Mouse (Mus musculus) heart, embryonic 14.5 days (tissue): ENCODE measurements at regions not wholly inside any gene's neighbourhood (a gene's known extent, or its start where the extent isn't known, plus 50 kb on each side); places are given as distances from the start of the nearest gene placed in this dataset.

Experiments used
- ATAC-seq: fragments of 200-750 bp; cut with Nextera tagmentation; 2 replicates; pipeline ENCODE4 v1.8.0; 2017; ENCODE audit warnings: low read depth, moderate TSS enrichment; ENCODE audit not compliant: insufficient number of reproducible peaks, insufficient read depth, low FRiP score
- H3K27ac ChIP-seq, 2 experiments: fragments of 200-500 bp in 1 of 2; fragments of 300-500 bp in 1 of 2; sonication (generic) in 1 of 2; replicated peaks in 1 of 2; 2 replicates each; pipeline ENCODE4 v1.5.1; 2012 to 2014; ENCODE audit warnings: low read depth in 2 of 2, low read length in 2 of 2, control low read depth in 1 of 2, mild to moderate bottlenecking in 1 of 2, mixed read lengths in 1 of 2; ENCODE audit not compliant: control insufficient read depth in 1 of 2, insufficient read depth in 1 of 2
- H3K27me3 ChIP-seq: fragments of 300-500 bp; sonication (generic); 2 replicates; pipeline ENCODE4 v1.6.1; 2014; ENCODE audit warnings: mild to moderate bottlenecking, low read length, control low read depth; ENCODE audit not compliant: control insufficient read depth, insufficient read depth
- H3K36me3 ChIP-seq: fragments of 300-500 bp; sonication (generic); 2 replicates; pipeline ENCODE4 v1.6.1; 2014; ENCODE audit warnings: mild to moderate bottlenecking, control low read depth, low read length, mixed read lengths; ENCODE audit not compliant: control insufficient read depth, insufficient read depth
- H3K4me1 ChIP-seq, 2 experiments: fragments of 200-500 bp in 1 of 2; fragments of 300-500 bp in 1 of 2; sonication (generic) in 1 of 2; 2 replicates each; pipeline ENCODE4 v1.6.1; 2012 to 2014; ENCODE audit warnings: low read length in 2 of 2, control low read depth in 1 of 2, mixed read lengths in 1 of 2; ENCODE audit not compliant: control insufficient read depth in 2 of 2, insufficient read depth in 2 of 2
- H3K4me2 ChIP-seq: fragments of 300-500 bp; sonication (generic); 2 replicates; pipeline ENCODE4 v1.6.1; 2014; ENCODE audit warnings: mild to moderate bottlenecking, low read length
- H3K4me3 ChIP-seq, 2 experiments: fragments of 200-500 bp in 1 of 2; fragments of 300-500 bp in 1 of 2; sonication (generic) in 1 of 2; 2 replicates each; pipeline ENCODE4 v1.5.1; 2012 to 2014; ENCODE audit warnings: low read length in 2 of 2, mild to moderate bottlenecking in 2 of 2, control low read depth in 1 of 2, low read depth in 1 of 2, moderate library complexity in 1 of 2; ENCODE audit not compliant: control insufficient read depth in 1 of 2, insufficient read depth in 1 of 2
- H3K9ac ChIP-seq: fragments of 300-500 bp; sonication (generic); 2 replicates; pipeline ENCODE4 v1.6.1; 2014; ENCODE audit warnings: mild to moderate bottlenecking, low read length
- H3K9me3 ChIP-seq: fragments of 300-500 bp; sonication (generic); 2 replicates; pipeline ENCODE4 v1.6.1; 2016; ENCODE audit warnings: low read length, control low read depth; ENCODE audit not compliant: control insufficient read depth
- WGBS: fragments of 180-500 bp; shearing (Covaris S2); extraction: QIAGEN DNeasy Blood & Tissue Kit; methylation state at CpG from one replicate; pipeline ENCODE4 v1.1.7; 2014; 5-methylcytosine and 5-hydroxymethylcytosine counted together

DNA sequence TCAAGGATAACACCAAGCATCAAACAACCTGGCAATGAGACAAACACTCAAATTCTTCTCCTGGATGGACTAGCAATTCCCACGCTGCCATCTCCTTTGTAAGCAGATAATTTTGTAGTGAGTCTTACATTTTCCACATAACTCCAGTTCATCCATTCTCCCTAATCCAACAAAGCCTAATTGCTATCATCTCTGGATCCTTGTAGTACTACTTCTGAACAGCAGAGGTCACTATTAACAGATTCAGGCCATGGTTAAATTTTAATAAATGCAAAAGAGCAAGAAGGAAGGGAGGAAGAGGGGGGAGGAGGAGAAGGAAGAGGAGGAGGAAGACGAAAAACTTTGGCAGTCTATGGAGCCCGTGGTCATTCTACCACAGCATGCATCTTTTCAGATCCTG lies 414.4 kb downstream of the Nedd1 start:
- WGBS, result 30% methylated on average over 3 of the region's 3 CpGs
- no peak overlapping the region for H3K4me2 ChIP-seq
- no peaks in the 10 kb centered on the region for H3K4me1 ChIP-seq
- H3K27ac ChIP-seq, result no peak overlapping the region
- ATAC-seq, result no peak
- H3K9me3 ChIP-seq, result no peaks in the 10 kb centered on the region
- H3K9ac ChIP-seq, result no peak overlapping the region
- no peak overlapping the region for H3K4me3 ChIP-seq
- H3K27me3 ChIP-seq, result no peaks in the 10 kb centered on the region
- no peaks in the 10 kb centered on the region for H3K36me3 ChIP-seq

GRCm38 (mm10) chr10:92298693-92299092 lies 423.5 kb downstream of the Nedd1 start:
- H3K36me3 ChIP-seq, result no peaks in the 10 kb centered on the region
- no peaks in the 10 kb centered on the region for H3K9me3 ChIP-seq
- H3K4me2 ChIP-seq, result no peak overlapping the region
- no peaks in the 10 kb centered on the region for H3K27me3 ChIP-seq
- no peak overlapping the region for H3K9ac ChIP-seq
- no peak for ATAC-seq
- H3K4me3 ChIP-seq, result no peak overlapping the region
- H3K27ac ChIP-seq, result no peak overlapping the region
- no peaks in the 10 kb centered on the region for H3K4me1 ChIP-seq
- 44% methylated on average over 13 of the region's 13 CpGs for WGBS

DNA sequence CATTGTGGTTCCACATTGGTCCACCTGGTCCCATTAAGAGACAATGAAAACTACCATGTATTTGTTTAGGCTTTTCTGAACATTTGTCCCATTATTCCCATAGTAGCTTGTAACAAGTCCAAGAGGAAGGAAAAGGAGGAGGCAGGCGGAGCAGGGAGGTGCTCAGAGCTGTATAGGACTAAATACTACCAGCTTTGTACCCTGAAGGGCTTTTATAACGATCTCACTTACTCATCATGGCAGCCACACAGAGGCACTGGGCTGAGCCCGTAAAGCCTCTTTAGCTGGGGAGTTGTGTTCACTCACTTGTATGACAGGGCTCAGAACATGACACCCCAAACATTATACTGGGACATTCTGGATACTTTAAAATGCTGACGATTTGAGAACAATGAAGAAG lies 425.4 kb downstream of the Nedd1 start:
- WGBS, result 83% methylated on average over 4 of the region's 4 CpGs
- no peak for ATAC-seq
- H3K36me3 ChIP-seq, result no peaks in the 10 kb centered on the region
- no peaks in the 10 kb centered on the region for H3K4me1 ChIP-seq
- H3K9me3 ChIP-seq, result no peaks in the 10 kb centered on the region
- no peak overlapping the region for H3K4me2 ChIP-seq
- no peak overlapping the region for H3K9ac ChIP-seq
- H3K27me3 ChIP-seq, result no peaks in the 10 kb centered on the region
- H3K27ac ChIP-seq, result no peak overlapping the region
- H3K4me3 ChIP-seq, result no peak overlapping the region

DNA sequence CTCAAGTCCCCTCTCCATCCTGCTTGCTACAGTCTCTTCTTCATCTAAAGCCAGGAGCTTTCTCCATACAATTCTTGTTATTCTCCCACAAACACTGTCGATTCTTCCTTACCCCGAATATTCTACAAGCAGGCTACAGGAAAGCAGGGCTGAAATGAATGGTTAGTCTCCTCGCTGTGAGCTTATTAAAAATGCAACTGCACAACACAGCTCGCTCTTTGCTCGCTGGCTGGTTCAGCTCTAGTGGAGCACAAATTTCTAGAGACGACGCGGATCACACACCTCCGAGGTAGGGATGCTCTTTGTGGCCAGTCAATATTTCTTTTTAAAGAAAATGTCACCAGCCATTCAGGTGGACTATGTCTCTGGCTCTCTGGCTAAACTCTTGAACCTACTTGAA lies 425.9 kb downstream of the Nedd1 start:
- Histone ChIP-seq H3K4me1 (no peaks in the 10 kb centered on the region), H3K9ac (no peak overlapping the region), H3K4me3 (no peak overlapping the region), H3K27ac (no peak overlapping the region), H3K9me3 (no peaks in the 10 kb centered on the region), H3K27me3 (no peaks in the 10 kb centered on the region), H3K4me2 (no peak overlapping the region), H3K36me3 (no peaks in the 10 kb centered on the region)
- ATAC-seq, result no peak
- 90% methylated on average over 9 of the region's 9 CpGs for WGBS

- no peaks in the 10 kb centered on the region for H3K9me3 ChIP-seq
- H3K9ac ChIP-seq, result no peak overlapping the region
- H3K4me3 ChIP-seq, result no peak overlapping the region
- 54% methylated on average over 4 of the region's 4 CpGs for WGBS
- no peak overlapping the region for H3K4me2 ChIP-seq
- no peak overlapping the region for H3K27ac ChIP-seq
- ATAC-seq, result no peak
- no peaks in the 10 kb centered on the region for H3K4me1 ChIP-seq
- no peaks in the 10 kb centered on the region for H3K27me3 ChIP-seq
- no peaks in the 10 kb centered on the region for H3K36me3 ChIP-seq
These were observed 429.0 kb downstream of the Nedd1 start for GRCm38 (mm10) chr10:92293261-92293660.

DNA sequence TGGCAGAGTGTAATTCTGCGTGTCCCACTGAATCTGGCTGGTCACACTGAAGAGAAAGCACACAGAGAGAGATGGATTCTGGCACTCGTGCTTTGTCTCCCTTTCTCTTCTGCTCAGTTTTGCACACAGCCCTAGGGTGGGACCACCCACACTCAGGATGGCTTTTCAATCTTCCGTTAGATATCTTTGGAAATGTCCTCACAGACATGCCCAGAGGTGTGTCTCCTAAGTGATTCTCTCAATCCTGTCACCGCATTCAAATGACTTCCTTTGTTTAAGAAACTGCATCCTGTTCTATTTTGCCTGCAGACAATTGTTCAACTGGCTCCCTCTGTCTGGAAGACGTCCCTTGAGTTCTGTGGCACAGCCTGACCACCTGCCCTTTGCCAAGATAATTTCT lies 433.0 kb downstream of the Nedd1 start:
- Histone ChIP-seq H3K36me3 (no peaks in the 10 kb centered on the region), H3K27ac (no peak overlapping the region), H3K4me3 (no peak overlapping the region), H3K9me3 (no peaks in the 10 kb centered on the region), H3K4me1 (no peaks in the 10 kb centered on the region), H3K4me2 (no peak overlapping the region), H3K27me3 (no peaks in the 10 kb centered on the region), H3K9ac (no peak overlapping the region)
- ATAC-seq, result no peak
- WGBS, result 51% methylated on average over 5 of the region's 5 CpGs

DNA sequence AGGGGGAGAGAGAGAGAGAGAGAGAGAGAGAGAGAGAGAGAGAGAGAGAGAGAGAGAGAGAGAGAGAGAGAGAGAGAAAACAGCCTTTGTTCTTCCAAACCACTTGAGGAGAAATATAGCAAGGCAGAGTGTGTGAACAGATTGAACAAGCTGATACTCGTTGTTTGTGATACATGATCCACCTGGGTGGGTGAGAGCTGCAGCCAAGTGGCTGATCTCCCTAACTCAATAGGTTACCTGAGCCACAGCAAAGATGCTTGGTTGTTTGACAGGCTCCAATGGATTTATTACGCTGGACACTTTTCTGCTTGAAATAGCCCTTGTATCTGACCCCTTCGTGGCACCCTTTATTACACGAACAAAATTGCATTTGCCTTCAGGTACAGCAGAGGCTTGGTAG lies 438.0 kb downstream of the Nedd1 start:
- no peaks in the 10 kb centered on the region for H3K27me3 ChIP-seq
- H3K4me2 ChIP-seq, result no peak overlapping the region
- H3K27ac ChIP-seq, result no peak overlapping the region
- WGBS, result 64% methylated on average over 4 of the region's 4 CpGs
- no peak overlapping the region for H3K4me3 ChIP-seq
- no peak for ATAC-seq
- no peaks in the 10 kb centered on the region for H3K9me3 ChIP-seq
- no peaks in the 10 kb centered on the region for H3K4me1 ChIP-seq
- no peaks in the 10 kb centered on the region for H3K36me3 ChIP-seq
- no peak overlapping the region for H3K9ac ChIP-seq

DNA sequence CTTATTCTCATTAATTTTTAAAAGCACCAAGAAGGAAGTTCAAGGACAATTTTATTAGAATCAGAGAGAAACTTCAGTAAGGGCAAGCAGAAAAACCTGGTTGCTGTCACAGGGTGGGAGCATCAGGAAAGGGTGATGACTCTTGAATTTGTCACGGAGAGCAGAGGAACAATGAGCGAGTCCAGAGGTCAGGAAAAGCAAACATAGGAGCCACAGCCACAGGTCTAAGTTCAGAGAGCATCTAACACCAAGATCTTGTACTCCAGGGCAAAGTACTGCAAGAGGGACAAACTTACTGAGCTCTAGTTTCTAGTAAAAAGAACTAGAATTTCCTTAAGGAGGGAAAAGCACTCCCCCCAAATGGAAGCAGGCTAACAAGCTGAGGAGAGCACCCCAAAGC lies 444.2 kb downstream of the Nedd1 start:
- no peak overlapping the region for H3K4me2 ChIP-seq
- H3K27ac ChIP-seq, result no peak overlapping the region
- no peak for ATAC-seq
- no peaks in the 10 kb centered on the region for H3K36me3 ChIP-seq
- no peak overlapping the region for H3K9ac ChIP-seq
- WGBS, result 49% methylated on average over 2 of the region's 2 CpGs
- H3K27me3 ChIP-seq, result no peaks in the 10 kb centered on the region
- H3K4me3 ChIP-seq, result no peak overlapping the region
- no peaks in the 10 kb centered on the region for H3K9me3 ChIP-seq
- no peaks in the 10 kb centered on the region for H3K4me1 ChIP-seq
